Mouse (Mus musculus): ENCODE data around the gene Iqce.

Gene Iqce

GRCm38 (mm10) chr5:140702103-140702513 is at the start of gene Iqce:
Gene Iqce (minus strand): TSS chr5:140702378.
- DNase-seq: peak; percentile 97 to 98

GRCm38 (mm10) chr5:140750925-140751324 is 48.7 kb upstream of the Iqce start:
- DNase-seq: peak in 1 of 2 experiments; percentile 78

- DNase-seq: peak; percentile 85 to 89
Observed at GRCm38 (mm10) chr5:140749062-140749875, 47.1 kb upstream of the Iqce start.

GRCm38 (mm10) chr5:140748425-140748824 is 46.2 kb upstream of the Iqce start:
- DNase-seq: peak; percentile 78 to 94

GRCm38 (mm10) chr5:140743706-140744131 is 41.5 kb upstream of the Iqce start:
- no peak for DNase-seq

- DNase-seq: no peak
Observed at GRCm38 (mm10) chr5:140741877-140742276, 39.7 kb upstream of the Iqce start.

- peak; percentile 57 to 65 for DNase-seq
Observed at GRCm38 (mm10) chr5:140741040-140741439, 38.9 kb upstream of the Iqce start.

GRCm38 (mm10) chr5:140739813-140740212 is 37.6 kb upstream of the Iqce start:
- DNase-seq: no peak

GRCm38 (mm10) chr5:140736166-140736565 is 34.0 kb upstream of the Iqce start:
- DNase-seq: no peak

GRCm38 (mm10) chr5:140735297-140735696 is 33.1 kb upstream of the Iqce start:
- peak; percentile 20 to 53 for DNase-seq

GRCm38 (mm10) chr5:140733336-140733735 is 31.2 kb upstream of the Iqce start:
- DNase-seq: no peak

- DNase-seq: no peak
Observed at GRCm38 (mm10) chr5:140732195-140732594, 30.0 kb upstream of the Iqce start.

- DNase-seq: no peak
Observed at GRCm38 (mm10) chr5:140731040-140731797, 29.0 kb upstream of the Iqce start.

GRCm38 (mm10) chr5:140726946-140727740 is 25.0 kb upstream of the Iqce start:
- DNase-seq: no peak

- DNase-seq: no peak
Observed at GRCm38 (mm10) chr5:140726062-140726839, 24.1 kb upstream of the Iqce start.

GRCm38 (mm10) chr5:140723822-140724221 is 21.6 kb upstream of the Iqce start, which contains the start of gene Amz1:
Gene Amz1 (plus strand): TSS chr5:140724127.
- no peak for DNase-seq

GRCm38 (mm10) chr5:140722121-140722520 is 19.9 kb upstream of the Iqce start:
- DNase-seq: no peak

GRCm38 (mm10) chr5:140720773-140721172 is 18.6 kb upstream of the Iqce start:
- no peak for DNase-seq

- no peak for DNase-seq
Observed at GRCm38 (mm10) chr5:140711040-140711439, 8.9 kb upstream of the Iqce start.

- DNase-seq: no peak
Observed at GRCm38 (mm10) chr5:140710315-140710714, 8.1 kb upstream of the Iqce start.

- DNase-seq: no peak
Observed at GRCm38 (mm10) chr5:140705501-140706171, 3.5 kb upstream of the Iqce start.

All from kidney, postnatal 25 days (tissue).